Mouse (Mus musculus) adrenal gland, adult 10 weeks (tissue): ENCODE results near the gene Dcp1a. TPM values are rescaled to one million over a fixed set of nuclear protein-coding genes. Genes with fewer than 3 reads are reported as not detected.

Experiments
- polyA plus RNA-seq: library from polyadenylated mRNA; stranded (reverse); fragments of 350-450 nt; fragmentation: Illumina TruSeq; extraction: RNeasy Lipid Tissue Mini Kit (QIAGEN cat#74804); gene quantifications from one replicate; pipeline ENCODE4 v1.2.3, GENCODE M21; 2014; ENCODE audit warnings: low read depth, low replicate concordance

Gene Dcp1a
- polyA plus RNA-seq, result 11.3 TPM

DNA sequence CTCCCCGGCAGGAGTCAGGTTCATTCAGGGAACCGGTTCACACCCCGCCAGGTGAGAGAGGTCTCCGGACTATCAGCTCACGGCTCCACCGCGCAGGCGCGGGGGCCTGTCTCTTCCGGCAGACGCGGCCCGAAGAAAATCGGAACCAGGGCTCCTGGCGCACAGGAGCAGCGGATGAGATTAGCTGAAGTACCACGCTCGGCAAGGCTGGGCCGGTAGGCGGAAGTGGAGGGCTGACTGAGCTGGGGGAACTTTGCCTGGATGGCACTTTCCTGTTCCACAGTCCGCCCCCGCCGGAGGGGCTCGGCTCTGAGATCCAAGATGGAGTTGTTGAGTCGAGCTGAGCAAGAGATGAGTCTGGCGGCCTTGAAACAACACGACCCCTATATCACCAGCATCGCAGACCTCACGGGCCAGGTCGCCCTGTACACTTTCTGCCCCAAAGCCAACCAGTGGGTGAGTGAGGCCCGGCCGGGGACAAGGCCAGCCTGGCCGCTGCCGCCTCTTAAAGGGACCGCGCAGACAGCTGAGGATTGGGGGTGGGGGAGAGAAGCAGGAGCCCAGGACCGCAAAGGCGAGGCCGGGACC, at the start of gene Dcp1a:
TSS of gene Dcp1a (plus strand) at position 175 of the 588 bp plus-strand sequence.

DNA sequence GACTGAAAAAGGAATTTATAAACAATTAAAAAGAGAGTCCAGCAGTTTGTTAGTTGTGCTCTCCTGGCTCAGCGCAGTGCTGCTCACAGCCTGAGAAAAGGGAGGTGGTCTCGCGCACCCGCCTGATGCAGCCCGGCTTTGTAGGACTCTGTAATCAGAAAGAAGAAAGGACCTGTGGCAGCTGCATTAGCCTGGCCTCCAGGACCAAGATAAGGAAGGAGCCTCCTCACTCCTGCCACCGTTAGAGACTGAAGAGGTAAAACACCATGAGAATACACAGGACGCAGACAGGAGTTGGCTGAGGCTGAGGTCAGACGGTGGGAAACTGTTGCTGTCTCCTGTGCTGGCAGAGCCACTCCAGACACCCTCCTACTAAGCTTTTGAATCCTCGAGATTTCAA, 12.0 kb downstream of the Dcp1a start, which contains the start of gene Cacna1d:
TSS of gene Cacna1d (minus strand) at position 114 of the 400 bp plus-strand sequence.

GRCm38 (mm10) chr14:30548131-30548720, 68.9 kb downstream of the Dcp1a start, which contains the start of gene Tkt:
Gene Tkt (plus strand): TSS chr14:30548359.

Other genes with a start within 250 kb of the Dcp1a start
- gene Cacna1d, start 11.9 kb downstream of the Dcp1a start, polyA plus RNA-seq, result 9.2 TPM
- 12.4 TPM for gene Tkt, start 68.8 kb downstream of the Dcp1a start, polyA plus RNA-seq
- gene Prkcd, start 146.7 kb downstream of the Dcp1a start, polyA plus RNA-seq, result 110 TPM
- 39.8 TPM for gene Rft1, start 174.8 kb downstream of the Dcp1a start, polyA plus RNA-seq
- 21.9 TPM for gene Sfmbt1, start 235.3 kb downstream of the Dcp1a start, polyA plus RNA-seq